In genomic region chr13:106941211-106941976, GRCm38 (mm10) we compare ENCODE assay signal across 9 mouse cellular contexts. TPM values are rescaled to one million over a fixed set of nuclear protein-coding genes. Genes with fewer than 3 reads are reported as not detected.
DNase-seq lines count a peak whose midpoint lies in the region; ATAC-seq and TF ChIP-seq lines count a peak whose summit lies in the region.
"Had no signal": no experiment of that assay in that cellular context is flagged by ENCODE, and none has a peak within 500 bp of the region (broad histone marks: within the 10 kb centered on the region; RNA-seq: fewer than 3 reads in every experiment).

No protein-coding gene starts in this region.

- no peak for ATAC-seq in liver, postnatal 0 days

- no peaks in the 10 kb centered on the region for H3K9me3 ChIP-seq in liver, postnatal 0 days (ENCODE audit: low read length)
- H3K9me3 ChIP-seq: limb, embryonic 13.5 days had no signal

- no peak for TF ChIP-seq EP300 in liver, postnatal 0 days (IDR thresholded peaks at IDR 0.05; ENCODE audit: low read depth)

- peak; percentile 13 to 18 for DNase-seq in cerebellum, postnatal 10 days
- no peak for DNase-seq in cerebellum, adult 2 months
- DNase-seq in A20 (ENCODE audit: low read depth, low spot score): peak; percentile 92
- DNase-seq in fibroblast of lung, adult 2 months (ENCODE audit: low read depth): peak; percentile 29
- DNase-seq in liver, postnatal 0 days: no peak
- no peak for DNase-seq in left cerebral cortex, postnatal 14 days (ENCODE audit: low spot score in 2 of 2)
- DNase-seq in spleen, postnatal 10 days (ENCODE audit: low spot score in 2 of 2): no peak
- DNase-seq in gastrocnemius, postnatal 14 days: no peak

- no peaks in the 10 kb centered on the region for H3K4me1 ChIP-seq in cerebellum, adult 2 months (ENCODE audit: control insufficient read depth, insufficient read depth, low read length)
- H3K4me1 ChIP-seq in liver, postnatal 0 days (ENCODE audit: insufficient read depth): no peaks in the 10 kb centered on the region
- H3K4me1 ChIP-seq: limb, embryonic 13.5 days had no signal

- TF ChIP-seq CTCF in cerebellum, adult 2 months (IDR thresholded peaks at IDR 0.05; ENCODE audit: borderline replicate concordance, insufficient read depth, low read depth, low read length): no peak
- TF ChIP-seq CTCF in liver, postnatal 0 days (IDR thresholded peaks at IDR 0.05; ENCODE audit: low read depth): peak; percentile 50

- peak overlapping the region; percentile 40; the same call in 1 of the 2 replicates for H3K4me2 ChIP-seq in liver, postnatal 0 days (ENCODE audit: low read depth, low read length)
- H3K4me2 ChIP-seq: limb, embryonic 13.5 days had no signal

- WGBS in cerebellum, adult 2 months: 21% methylated on average over 7 of the region's 7 CpGs
- WGBS in liver, postnatal 0 days (ENCODE audit: insufficient replicate concordance): 39% methylated on average over 7 of the region's 7 CpGs

- H3K9ac ChIP-seq in liver, postnatal 0 days (replicated peaks): no peak overlapping the region
- H3K9ac ChIP-seq: limb, embryonic 13.5 days had no signal

- no peaks in the 10 kb centered on the region for H3K36me3 ChIP-seq in liver, postnatal 0 days (replicated peaks; ENCODE audit: insufficient read depth, low read length)
- H3K36me3 ChIP-seq: limb, embryonic 13.5 days had no signal

- H3K4me3 ChIP-seq in cerebellum, adult 2 months (replicated peaks; ENCODE audit: insufficient read depth, low read depth, low read length): no peak overlapping the region
- no peak overlapping the region for H3K4me3 ChIP-seq in liver, postnatal 0 days (ENCODE audit: low read depth, low read length)
- H3K4me3 ChIP-seq: limb, embryonic 13.5 days had no signal

- no peaks in the 10 kb centered on the region for H3K27me3 ChIP-seq in cerebellum, adult 2 months (ENCODE audit: control insufficient read depth, insufficient read depth, low read length)
- no peaks in the 10 kb centered on the region for H3K27me3 ChIP-seq in liver, postnatal 0 days (ENCODE audit: insufficient read depth, low read length)
- H3K27me3 ChIP-seq: limb, embryonic 13.5 days had no signal

- intact Hi-C loops in left cerebral cortex, postnatal 14 days (cut with DNase I): loop anchor here (10.0 kb wide), 1 partner anchor 1213 kb away; the partner anchor contains the start of genes Ercc8 and Ndufaf2
- intact Hi-C loops in gastrocnemius, postnatal 14 days (cut with DNase I; ENCODE audit: low total_unique reads): no loop called here

- no peak for TF ChIP-seq POLR2A in cerebellum, adult 2 months (IDR thresholded peaks at IDR 0.05; ENCODE audit: borderline replicate concordance, insufficient read depth, low read length)

- H3K27ac ChIP-seq in cerebellum, adult 2 months (ENCODE audit: insufficient read depth, low read length): no peak overlapping the region
- H3K27ac ChIP-seq in liver, postnatal 0 days (ENCODE audit: low read depth): no peak overlapping the region
- H3K27ac ChIP-seq: limb, embryonic 13.5 days had no signal

RNA-seq across cellular contexts. Expression of gene Ipo11, which starts 4.6 kb away (rescaled TPM):
- polyA plus RNA-seq in cerebellum, adult 2 months (2012; rRNA removed): 31.5 and 31.8 TPM in 2 replicates
- 16.0 and 17.1 TPM in 2 replicates for polyA plus RNA-seq in liver, postnatal 0 days (2015; fragmentation: Nextera tagmentation; extraction: Ambion mirVana)
- total RNA-seq in left cerebral cortex, postnatal 14 days (2021): 10 to 100 TPM; 61.1 to 62.2 TPM
- total RNA-seq in gastrocnemius, postnatal 14 days (2021): 10 to 100 TPM; 16.4 to 16.7 TPM

RNA-seq across cellular contexts. Expression of gene Dimt1, which starts 5.5 kb away (rescaled TPM):
- 19.3 and 23.5 TPM in 2 replicates for polyA plus RNA-seq in cerebellum, adult 2 months (2012; rRNA removed)
- 9.4 and 10.1 TPM in 2 replicates for polyA plus RNA-seq in liver, postnatal 0 days (2015; fragmentation: Nextera tagmentation; extraction: Ambion mirVana)
- 10 to 100 TPM; 17.8 to 19.0 TPM for total RNA-seq in left cerebral cortex, postnatal 14 days (2021)
- total RNA-seq in gastrocnemius, postnatal 14 days (2021): 1 to 10 TPM; 4.7 to 6.5 TPM

Comparison
In these comparisons a context has a peak if more than half of its experiments do, and no peak if none do; other contexts are left out.
1. DNase-seq: peak in cerebellum, postnatal 10 days (2 of 2), A20 (single experiment) and fibroblast of lung, adult 2 months (single experiment); none in cerebellum, adult 2 months (0 of 2), liver, postnatal 0 days (single experiment), left cerebral cortex, postnatal 14 days (0 of 2), spleen, postnatal 10 days (0 of 2) and gastrocnemius, postnatal 14 days (single experiment).